Mouse (Mus musculus): Measurements from ENCODE around the gene Gjb4.

GRCm38 (mm10) chr4:127365433-127365832, 11.6 kb upstream of the Gjb4 start:
- no peak for TF ChIP-seq CTCF (IDR thresholded peaks at IDR 0.05; ENCODE audit: extremely low read depth, insufficient read length, insufficient replicate concordance, low read depth, low read length)
- no peak for TF ChIP-seq POLR2A (IDR thresholded peaks at IDR 0.05; ENCODE audit: low read depth, low read length)

Data from small intestine, adult 2 months (tissue).